Mouse (Mus musculus) myocyte (in vitro differentiated cells): ENCODE data around the gene Gadd45gip1.

Source experiments
- CEBPB ChIP-seq: IDR thresholded peaks from 2 replicates; pipeline ENCODE4 v1.6.1; 2011; ENCODE audit warnings: mild to moderate bottlenecking, moderate library complexity; ENCODE audit not compliant: poor library complexity, insufficient read depth, severe bottlenecking
- E2F4 ChIP-seq: IDR thresholded peaks from one replicate; pipeline ENCODE4 v1.6.1; 2011; ENCODE audit warnings: mild to moderate bottlenecking, control low read depth, moderate library complexity; ENCODE audit not compliant: insufficient read depth
- MYOD1 ChIP-seq, 3 experiments: IDR thresholded peaks; one replicate each; pipeline ENCODE4 v1.6.1; 2011; ENCODE audit warnings: control low read depth in 2 of 3, low read depth in 2 of 3, mild to moderate bottlenecking in 2 of 3, moderate library complexity in 1 of 3; ENCODE audit not compliant: insufficient read length in 2 of 3, control insufficient read depth in 1 of 3
- MYOG ChIP-seq, 3 experiments: IDR thresholded peaks; one replicate each; pipeline ENCODE4 v1.6.1; 2011; ENCODE audit warnings: control low read depth in 2 of 3, low read depth in 2 of 3, mild to moderate bottlenecking in 2 of 3; ENCODE audit not compliant: insufficient read length in 2 of 3, control insufficient read depth in 1 of 3, insufficient read depth in 1 of 3
- POLR2A ChIP-seq: IDR thresholded peaks from one replicate; pipeline ENCODE4 v1.6.1; 2011; ENCODE audit warnings: low read depth, mild to moderate bottlenecking, control low read depth, moderate library complexity; ENCODE audit not compliant: insufficient read length
- POLR2AphosphoS2 ChIP-seq: IDR thresholded peaks from one replicate; pipeline ENCODE4 v1.6.1; 2011; ENCODE audit warnings: low read depth, control low read depth; ENCODE audit not compliant: insufficient read length
- TCF12 ChIP-seq: IDR thresholded peaks from one replicate; pipeline ENCODE4 v1.6.1; 2011; ENCODE audit warnings: mild to moderate bottlenecking, control low read depth; ENCODE audit not compliant: poor library complexity, insufficient read depth, severe bottlenecking
- TCF3 ChIP-seq: IDR thresholded peaks from one replicate; pipeline ENCODE4 v1.6.1; 2011; ENCODE audit warnings: low read depth, control low read depth; ENCODE audit not compliant: insufficient read length
- USF1 ChIP-seq: IDR thresholded peaks from one replicate; pipeline ENCODE4 v1.6.1; 2011; ENCODE audit warnings: low read depth, mild to moderate bottlenecking, control low read depth, moderate library complexity

DNA sequence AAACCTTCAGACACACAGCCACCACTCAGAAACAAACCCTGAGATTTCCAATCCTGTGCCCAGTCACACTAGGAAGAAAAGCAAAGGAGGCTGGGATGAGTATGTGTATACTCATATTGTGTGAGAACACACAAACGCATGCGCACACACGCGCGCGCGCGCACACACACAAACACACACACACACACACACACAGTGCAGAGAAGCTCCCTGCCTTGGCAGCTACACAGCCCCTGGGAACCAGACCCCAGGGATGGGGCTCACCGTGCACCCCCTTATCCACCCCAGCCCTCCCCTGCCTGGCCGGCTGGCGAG is 17.1 kb upstream of the Gadd45gip1 start:
- TF ChIP-seq POLR2A (no peak), CEBPB (no peak), TCF12 (no peak), E2F4 (no peak), POLR2AphosphoS2 (no peak), MYOG (IDR thresholded peaks at IDR 0.05; ENCODE audit: control insufficient read depth in 1 of 3, insufficient read depth in 1 of 3, insufficient read length in 2 of 3, low read depth in 2 of 3) (no peak), MYOD1 (IDR thresholded peaks at IDR 0.05; ENCODE audit: control insufficient read depth in 1 of 3, insufficient read length in 2 of 3, low read depth in 2 of 3) (no peak), USF1 (no peak), TCF3 (no peak)
